Comparison of ENCODE assay signal across 9 mouse cellular contexts in genomic region chr11:49189737-49190136, GRCm38 (mm10). TPM values are rescaled to one million over a fixed set of nuclear protein-coding genes. Genes with fewer than 3 reads are reported as not detected.
DNase-seq lines count a peak whose midpoint lies in the region; ATAC-seq and TF ChIP-seq lines count a peak whose summit lies in the region.
"Had no signal": no experiment of that assay in that cellular context is flagged by ENCODE, and none has a peak within 500 bp of the region (broad histone marks: within the 10 kb centered on the region; RNA-seq: fewer than 3 reads in every experiment).

No protein-coding gene starts in this region.

- WGBS in kidney, embryonic 15.5 days = 4% methylated on average over 7 of the region's 7 CpGs
- WGBS in heart, postnatal 0 days = 1% methylated on average over 7 of the region's 7 CpGs
- 7% methylated on average over 7 of the region's 7 CpGs for WGBS in midbrain, embryonic 15.5 days

- no peaks in the 10 kb centered on the region for H3K27me3 ChIP-seq in kidney, embryonic 15.5 days
- no peaks in the 10 kb centered on the region for H3K27me3 ChIP-seq in heart, postnatal 0 days (ENCODE audit: control insufficient read depth, insufficient read depth, low read length)
- no peaks in the 10 kb centered on the region for H3K27me3 ChIP-seq in midbrain, embryonic 15.5 days (replicated peaks)

- DNase-seq in kidney, adult 11 months = peak; percentile 41
- peak; percentile 65 for DNase-seq in MN1 (ENCODE audit: low spot score)
- DNase-seq in cerebellum, postnatal 14 days = peak; percentile 79 to 85
- DNase-seq in heart, postnatal 0 days (ENCODE audit: low spot score) = no peak
- peak; percentile 6 to 46 for DNase-seq in layer of hippocampus, postnatal 36 days
- peak; percentile 31 for DNase-seq in telencephalon, adult 2 months (ENCODE audit: low read depth, low spot score)

- no peak overlapping the region for H3K9ac ChIP-seq in kidney, embryonic 15.5 days
- no peak overlapping the region for H3K9ac ChIP-seq in heart, postnatal 0 days (replicated peaks; ENCODE audit: low read depth, low read length)
- no peak overlapping the region for H3K9ac ChIP-seq in midbrain, embryonic 15.5 days

- no peaks in the 10 kb centered on the region for H3K9me3 ChIP-seq in kidney, embryonic 15.5 days (replicated peaks)
- H3K9me3 ChIP-seq in heart, postnatal 0 days (replicated peaks; ENCODE audit: control insufficient read depth, low read length) = no peaks in the 10 kb centered on the region
- no peaks in the 10 kb centered on the region for H3K9me3 ChIP-seq in midbrain, embryonic 15.5 days

- H3K4me1 ChIP-seq in kidney, embryonic 15.5 days = 0 out of 2 replicates have a peak, but pooled peaks cover 3% of the 10 kb centered on the region
- H3K4me1 ChIP-seq in heart, postnatal 0 days (ENCODE audit: control insufficient read depth, insufficient read depth) = no peaks in the 10 kb centered on the region
- H3K4me1 ChIP-seq in midbrain, embryonic 15.5 days = no peaks in the 10 kb centered on the region

- no peak overlapping the region for H3K27ac ChIP-seq in kidney, embryonic 15.5 days
- H3K27ac ChIP-seq in heart, postnatal 0 days (ENCODE audit: low read depth) = no peak overlapping the region
- no peak overlapping the region for H3K27ac ChIP-seq in midbrain, embryonic 15.5 days

- peak; percentile 77 for TF ChIP-seq CTCF in heart, postnatal 0 days (IDR thresholded peaks at IDR 0.05; ENCODE audit: low read depth)

- TF ChIP-seq EP300 in heart, postnatal 0 days (IDR thresholded peaks at IDR 0.05; ENCODE audit: low read depth) = no peak

- ATAC-seq in kidney, embryonic 15.5 days (replicated peaks; ENCODE audit: low FRiP score) = no peak
- ATAC-seq in heart, postnatal 0 days (ENCODE audit: insufficient read depth, low read depth) = no peak
- ATAC-seq in midbrain, embryonic 15.5 days (replicated peaks) = 0 out of 2 replicates have a peak, but pooled peaks have one; percentile 30

- no peak overlapping the region for H3K4me2 ChIP-seq in kidney, embryonic 15.5 days
- H3K4me2 ChIP-seq in heart, postnatal 0 days (ENCODE audit: low read depth, low read length) = no peak overlapping the region
- H3K4me2 ChIP-seq in midbrain, embryonic 15.5 days = no peak overlapping the region

- no peaks in the 10 kb centered on the region for H3K36me3 ChIP-seq in kidney, embryonic 15.5 days
- H3K36me3 ChIP-seq in heart, postnatal 0 days (replicated peaks; ENCODE audit: control insufficient read depth, insufficient read depth, low read length) = no peaks in the 10 kb centered on the region
- no peaks in the 10 kb centered on the region for H3K36me3 ChIP-seq in midbrain, embryonic 15.5 days (replicated peaks)

- no peak overlapping the region for H3K4me3 ChIP-seq in kidney, embryonic 15.5 days (replicated peaks)
- no peak overlapping the region for H3K4me3 ChIP-seq in heart, postnatal 0 days (ENCODE audit: low read depth, low read length)
- H3K4me3 ChIP-seq in midbrain, embryonic 15.5 days = no peak overlapping the region

RNA-seq across cellular contexts. Expression of gene Btnl9, which starts 2.8 kb away (rescaled TPM):
- polyA plus RNA-seq in kidney, embryonic 15.5 days (2015; fragmentation: Nextera tagmentation; extraction: Ambion mirVana) = 2.6 and 5.6 TPM in 2 replicates
- total RNA-seq in heart, postnatal 0 days (2014; rRNA removed; ENCODE audit: low replicate concordance) = 14.5 and 33.4 TPM in 2 replicates
- polyA plus RNA-seq in heart, postnatal 0 days (2015; fragmentation: Nextera tagmentation; extraction: Ambion mirVana) = 11.2 and 12.2 TPM in 2 replicates
- total RNA-seq in layer of hippocampus, postnatal 36 days (2021) = not detected
- polyA plus RNA-seq in midbrain, embryonic 15.5 days (2015; fragmentation: Nextera tagmentation; extraction: Ambion mirVana) = 0.09 and 0.15 TPM in 2 replicates

RNA-seq across cellular contexts. Expression of gene Zfp62, which starts 13.4 kb away (rescaled TPM):
- 40.5 and 41.9 TPM in 2 replicates for polyA plus RNA-seq in kidney, embryonic 15.5 days (2015; fragmentation: Nextera tagmentation; extraction: Ambion mirVana)
- 7.4 and 22.9 TPM in 2 replicates for total RNA-seq in heart, postnatal 0 days (2014; rRNA removed; ENCODE audit: low replicate concordance)
- polyA plus RNA-seq in heart, postnatal 0 days (2015; fragmentation: Nextera tagmentation; extraction: Ambion mirVana) = 19.0 and 20.4 TPM in 2 replicates
- total RNA-seq in layer of hippocampus, postnatal 36 days (2021) = 10 to 100 TPM; 45.0 to 48.7 TPM
- polyA plus RNA-seq in midbrain, embryonic 15.5 days (2015; fragmentation: Nextera tagmentation; extraction: Ambion mirVana) = 45.1 and 46.0 TPM in 2 replicates

RNA-seq across cellular contexts. Expression of gene Olfr1394, which starts 35.6 kb away (rescaled TPM):
- not detected in 2 replicates for polyA plus RNA-seq in kidney, embryonic 15.5 days (2015; fragmentation: Nextera tagmentation; extraction: Ambion mirVana)
- not detected in 2 replicates for total RNA-seq in heart, postnatal 0 days (2014; rRNA removed; ENCODE audit: low replicate concordance)
- not detected in 2 replicates for polyA plus RNA-seq in heart, postnatal 0 days (2015; fragmentation: Nextera tagmentation; extraction: Ambion mirVana)
- not detected for total RNA-seq in layer of hippocampus, postnatal 36 days (2021)
- polyA plus RNA-seq in midbrain, embryonic 15.5 days (2015; fragmentation: Nextera tagmentation; extraction: Ambion mirVana) = not detected in 2 replicates
- polyA plus RNA-seq: liver, embryonic 16.5 days had no signal

RNA-seq across cellular contexts. Expression of gene Olfr1395, which starts 47.7 kb away (rescaled TPM):
- not detected in 2 replicates for polyA plus RNA-seq in kidney, embryonic 15.5 days (2015; fragmentation: Nextera tagmentation; extraction: Ambion mirVana)
- not detected in 2 replicates for total RNA-seq in heart, postnatal 0 days (2014; rRNA removed; ENCODE audit: low replicate concordance)
- not detected in 2 replicates for polyA plus RNA-seq in heart, postnatal 0 days (2015; fragmentation: Nextera tagmentation; extraction: Ambion mirVana)
- not detected for total RNA-seq in layer of hippocampus, postnatal 36 days (2021)
- polyA plus RNA-seq in midbrain, embryonic 15.5 days (2015; fragmentation: Nextera tagmentation; extraction: Ambion mirVana) = not detected in 2 replicates
- polyA plus RNA-seq: liver, embryonic 16.5 days had no signal

RNA-seq across cellular contexts. Expression of gene Mgat1, which starts 54.3 kb away (rescaled TPM):
- polyA plus RNA-seq in kidney, embryonic 15.5 days (2015; fragmentation: Nextera tagmentation; extraction: Ambion mirVana) = 66.7 and 75.0 TPM in 2 replicates
- 115 and 163 TPM in 2 replicates for total RNA-seq in heart, postnatal 0 days (2014; rRNA removed; ENCODE audit: low replicate concordance)
- 42.3 and 45.7 TPM in 2 replicates for polyA plus RNA-seq in heart, postnatal 0 days (2015; fragmentation: Nextera tagmentation; extraction: Ambion mirVana)
- total RNA-seq in layer of hippocampus, postnatal 36 days (2021) = 10 to 100 TPM; 52.0 to 54.4 TPM
- 35.3 and 35.4 TPM in 2 replicates for polyA plus RNA-seq in midbrain, embryonic 15.5 days (2015; fragmentation: Nextera tagmentation; extraction: Ambion mirVana)
